Mouse (Mus musculus) thymus, postnatal 4 days (tissue): Measurements from ENCODE around the gene Bloc1s5.
A peak's percentile ranks its signal among the peaks of the same experiment; 100 is the strongest.
"Not testable (repeated sequence)": the region's sequence is repeated elsewhere in the genome, so short reads cannot be mapped to it uniquely, and the experiment has no call there.

Source experiments
- DNase-seq: peaks from one replicate; pipeline ENCODE4 v3.0.0; 2021

Bloc1s5 gene

GRCm38 (mm10) chr13:38634800-38635269 is at the start of gene Bloc1s5:
Gene Bloc1s5, minus strand, starts transcription at chr13:38635109.
- DNase-seq, result peak; percentile 98

- DNase-seq, result no peak
These were observed 37.4 kb upstream of the Bloc1s5 start for GRCm38 (mm10) chr13:38672336-38672735.

DNA sequence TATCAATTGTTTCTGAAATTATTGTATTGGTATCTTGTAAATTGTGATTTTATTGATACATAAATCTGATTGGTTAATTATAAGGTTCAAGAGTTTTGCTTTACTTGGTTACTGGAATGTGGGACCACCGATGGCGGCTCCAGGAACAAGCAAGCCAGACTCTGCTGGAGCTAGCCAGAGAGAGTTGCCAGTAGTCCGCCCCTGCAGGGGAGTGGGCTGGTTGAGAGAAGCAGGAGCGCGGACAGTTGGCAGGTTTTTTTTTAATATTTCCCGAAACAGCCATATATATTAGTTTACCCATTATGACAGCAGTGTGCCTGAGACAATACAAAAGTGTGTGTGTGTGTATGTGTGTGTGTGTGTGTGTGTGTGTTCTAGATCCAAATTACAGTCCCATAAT is 36.5 kb upstream of the Bloc1s5 start:
- not testable (repeated sequence) for DNase-seq

DNA sequence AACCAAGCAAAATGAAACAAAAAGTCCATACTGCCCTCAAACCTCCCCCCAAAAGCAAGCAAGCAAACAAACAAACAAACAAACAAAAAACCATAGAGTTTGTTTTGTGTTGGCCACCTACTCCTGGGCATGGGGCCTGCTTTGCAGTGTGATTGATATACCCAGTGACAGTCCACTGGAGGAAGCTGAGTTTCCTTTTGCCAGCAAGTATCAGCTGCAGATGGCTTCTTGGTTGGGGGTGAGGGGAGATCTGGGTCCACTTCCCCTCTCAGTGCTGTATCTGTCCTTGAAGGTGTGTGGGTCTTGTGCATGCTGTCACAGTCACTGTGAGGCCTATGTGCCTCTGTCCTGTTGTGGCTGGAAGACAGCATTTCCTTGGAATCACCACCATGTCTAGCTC is 35.1 kb upstream of the Bloc1s5 start:
- DNase-seq, result no peak

DNA sequence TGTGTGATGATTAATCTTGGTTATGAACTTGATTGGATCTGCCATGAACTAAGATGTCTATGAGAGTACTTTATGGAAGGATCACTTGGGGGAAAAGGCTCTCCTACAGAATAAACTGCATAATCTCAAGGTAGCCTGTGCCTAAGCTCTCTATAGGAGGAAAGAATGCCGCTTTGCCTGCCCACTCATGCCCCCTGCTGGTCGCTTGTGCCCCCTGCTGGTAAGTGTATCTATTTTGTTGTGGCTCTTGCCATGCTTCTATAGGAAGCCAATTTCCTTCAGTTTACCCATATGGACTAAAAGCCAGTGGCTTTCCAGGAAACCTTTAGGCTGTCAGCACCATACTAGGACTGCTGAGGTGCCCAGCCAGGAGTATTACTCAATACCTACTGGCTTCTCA is 33.6 kb upstream of the Bloc1s5 start:
- DNase-seq, result peak; percentile 77

DNA sequence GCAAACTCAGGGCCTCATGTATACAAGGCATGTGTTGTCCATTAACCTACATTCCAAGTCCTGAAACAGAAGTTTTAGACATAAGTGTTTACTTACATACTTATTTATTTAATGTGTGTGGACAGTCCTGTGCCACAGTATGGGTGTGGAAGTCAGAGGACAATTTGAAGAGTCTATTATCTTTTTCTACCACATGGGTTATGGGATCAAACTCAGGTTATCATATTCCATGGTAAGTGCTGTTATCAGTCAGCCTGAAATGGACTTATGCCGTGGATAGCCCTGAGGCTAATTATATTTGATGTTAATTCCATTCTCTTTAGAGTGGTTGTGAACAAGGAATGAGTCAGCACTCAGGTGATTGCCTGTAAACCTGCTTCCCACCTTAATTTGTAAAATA is 29.8 kb upstream of the Bloc1s5 start:
- DNase-seq, result no peak

DNA sequence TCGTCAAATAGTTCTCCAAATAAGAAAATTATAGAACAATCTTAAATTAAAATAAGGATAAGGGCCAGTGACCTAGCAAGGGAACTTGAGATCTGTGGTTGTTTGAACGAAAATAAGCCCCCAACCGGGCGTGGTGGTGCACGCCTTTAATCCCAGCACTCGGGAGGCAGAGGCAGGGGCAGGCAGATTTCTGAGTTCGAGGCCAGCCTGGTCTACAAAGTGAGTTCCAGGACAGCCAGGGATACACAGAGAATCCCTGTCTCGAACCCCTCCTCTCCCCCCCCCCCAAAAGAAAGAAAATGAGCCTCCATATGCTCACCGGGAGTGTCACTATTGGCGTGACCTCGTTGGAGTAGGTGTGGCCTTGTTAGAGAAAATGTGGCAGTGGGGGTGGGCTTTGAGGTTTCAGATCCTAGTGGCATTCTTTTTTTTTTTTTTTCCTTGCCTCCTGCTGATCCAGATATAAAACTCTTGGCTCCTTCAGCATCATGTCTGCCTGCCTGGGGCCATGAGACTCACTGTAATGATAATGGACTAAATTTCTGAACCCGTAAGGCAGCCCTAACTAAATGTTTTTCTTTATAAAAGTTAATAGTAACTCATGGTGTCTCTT is 24.7 kb upstream of the Bloc1s5 start:
- no peak for DNase-seq

DNA sequence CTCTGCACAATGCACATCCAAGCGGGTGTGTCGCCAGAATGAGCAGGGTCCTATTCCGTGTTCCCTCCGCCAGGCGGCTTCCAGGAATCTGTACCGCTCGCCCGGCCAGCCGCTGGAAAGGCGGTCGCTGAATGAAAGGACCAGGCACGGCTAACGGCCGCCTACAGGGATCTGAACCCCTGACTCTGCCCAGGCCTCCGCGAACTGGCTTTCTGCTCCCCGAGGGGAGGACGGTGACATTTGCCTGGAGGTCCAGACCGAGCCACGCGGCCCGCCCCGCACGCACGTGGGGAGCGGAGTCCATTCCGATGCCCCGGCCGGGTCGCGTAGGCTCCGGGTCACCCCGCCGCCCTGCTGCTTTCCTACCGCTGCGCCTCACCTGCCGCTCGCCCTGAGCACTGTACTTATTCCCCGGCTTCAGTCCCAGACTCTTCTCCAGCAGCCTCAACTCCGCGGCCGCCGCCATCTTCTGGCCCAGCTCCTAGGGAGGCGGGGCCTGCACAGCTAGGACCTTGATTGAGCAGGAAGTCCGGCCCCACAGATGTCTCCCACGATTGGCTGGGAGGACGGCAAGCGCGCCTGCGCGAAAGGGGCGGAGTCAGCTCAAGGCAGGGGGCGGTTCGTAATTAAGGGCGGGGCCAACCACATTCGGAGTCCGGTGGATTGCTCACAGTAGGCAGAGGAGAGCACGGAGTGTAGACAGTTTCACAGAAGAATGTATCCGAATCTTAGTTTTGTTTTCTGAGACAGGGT is 23.8 kb upstream of the Bloc1s5 start, which contains the start of gene Eef1e1:
TSS of gene Eef1e1 (minus strand) at position 531 of the 753 bp plus-strand sequence.
- peak; percentile 96 for DNase-seq

DNA sequence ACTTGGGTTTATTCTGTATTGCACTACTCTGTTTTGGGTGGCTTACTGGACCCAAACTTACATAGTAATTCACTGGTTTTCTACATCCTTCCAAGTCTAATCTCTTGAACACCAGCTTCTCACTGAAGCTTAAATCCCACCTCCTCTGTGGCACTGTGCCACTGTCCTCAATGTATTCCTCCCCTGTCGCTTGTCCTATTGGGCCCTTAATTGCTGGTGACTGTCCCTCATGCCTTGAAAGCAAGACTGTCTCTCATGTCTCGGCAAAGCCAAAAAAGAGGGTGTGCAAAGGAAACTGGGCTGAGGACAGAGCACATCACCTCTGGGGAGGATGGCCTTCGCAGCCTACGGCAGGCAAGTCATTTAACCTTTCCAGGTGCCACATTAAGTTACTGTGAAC is 23.0 kb upstream of the Bloc1s5 start:
- no peak for DNase-seq

GRCm38 (mm10) chr13:38650292-38650691 is 15.4 kb upstream of the Bloc1s5 start:
- DNase-seq, result no peak

GRCm38 (mm10) chr13:38649069-38649468 is 14.2 kb upstream of the Bloc1s5 start:
- no peak for DNase-seq

DNA sequence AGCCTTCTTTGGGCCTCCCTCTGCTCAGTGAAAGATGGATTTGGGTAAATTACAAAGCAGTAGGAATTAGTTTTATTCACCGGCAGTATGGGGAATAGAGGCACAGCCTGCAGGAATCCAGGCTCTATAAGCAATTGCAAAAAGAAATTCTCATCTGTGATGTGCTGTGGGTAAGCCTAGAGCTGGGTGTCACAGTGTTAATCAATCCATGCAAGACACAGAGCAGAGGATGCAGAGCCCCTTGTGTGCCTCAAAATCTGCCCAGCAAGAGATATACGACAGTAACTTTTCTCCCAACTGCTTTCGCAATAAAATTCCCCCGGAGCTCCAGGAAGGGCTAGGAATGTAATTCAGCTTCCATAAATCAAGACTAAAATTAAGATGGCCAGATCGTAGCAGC is 6.5 kb upstream of the Bloc1s5 start:
- DNase-seq, result no peak

- DNase-seq, result no peak
These were observed 6.1 kb upstream of the Bloc1s5 start for GRCm38 (mm10) chr13:38640961-38641360.

DNA sequence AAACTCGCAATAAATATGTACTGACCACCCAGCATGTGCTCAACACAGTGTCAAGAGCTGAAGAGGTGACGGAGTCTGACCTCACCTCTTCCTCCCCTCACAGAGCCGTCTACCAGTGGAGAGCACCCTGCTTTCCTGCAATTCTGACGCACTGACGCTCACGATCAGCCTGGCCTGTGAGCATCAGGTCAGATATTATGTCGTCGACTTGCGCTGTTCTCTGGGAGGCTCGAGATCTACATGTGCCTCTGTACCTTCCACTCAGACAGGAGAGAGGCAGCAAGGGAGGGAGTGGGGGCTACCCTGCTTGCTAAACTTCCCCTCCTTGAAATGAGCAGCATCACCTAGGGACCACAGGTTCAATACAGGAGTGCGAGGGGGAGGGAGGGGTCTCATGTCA is 3.8 kb upstream of the Bloc1s5 start:
- DNase-seq, result no peak

DNA sequence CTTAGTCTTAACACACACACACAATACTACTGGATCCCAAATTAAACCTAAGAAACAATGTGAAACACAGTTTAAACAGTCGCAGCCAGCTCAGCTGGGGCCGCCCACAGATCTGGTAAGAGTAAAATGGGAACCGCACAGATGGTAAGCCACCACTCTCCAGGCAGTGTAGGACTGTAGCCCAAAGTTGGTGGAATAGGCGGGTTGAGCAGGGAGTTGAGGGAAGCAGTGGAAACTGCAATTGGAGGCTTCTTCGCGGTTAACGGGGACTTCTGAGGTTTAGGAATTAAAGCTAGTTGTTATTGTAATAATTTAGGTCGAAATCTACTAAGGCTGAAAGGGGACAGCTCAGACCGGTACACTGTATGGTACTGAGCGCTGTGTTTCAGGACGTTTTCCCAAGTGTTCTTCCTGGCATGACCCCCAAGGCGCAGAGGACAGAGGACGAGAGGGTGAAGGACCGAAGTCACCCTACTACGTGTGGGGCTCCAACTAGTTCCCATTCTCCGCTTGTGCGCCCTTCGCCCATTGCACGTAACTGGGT is 581 bp downstream of the Bloc1s5 start:
- peak; percentile 22 for DNase-seq

GRCm38 (mm10) chr13:38633287-38634000 is 1.5 kb downstream of the Bloc1s5 start:
- DNase-seq, result no peak

DNA sequence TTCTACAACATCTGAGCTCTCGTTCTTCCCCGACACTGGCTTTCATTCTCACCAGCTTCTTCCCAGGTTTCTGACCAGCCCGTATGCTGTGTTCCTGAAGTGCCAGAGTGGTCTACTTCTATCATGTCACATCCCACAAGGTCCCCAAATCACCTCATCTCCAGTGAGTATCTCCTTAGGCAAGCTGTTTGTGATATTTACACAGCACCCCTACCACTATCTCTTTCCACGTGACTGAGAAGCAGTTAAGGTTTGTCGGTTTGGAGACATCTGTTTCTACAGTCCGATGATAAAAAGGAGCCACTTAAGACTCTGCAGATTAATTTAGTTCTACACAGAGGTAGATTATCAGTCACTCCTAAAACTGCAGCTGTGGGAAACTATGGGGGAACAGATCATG is 2.4 kb downstream of the Bloc1s5 start:
- DNase-seq, result no peak

- no peak for DNase-seq
These were observed 8.7 kb downstream of the Bloc1s5 start for GRCm38 (mm10) chr13:38626229-38626525.

GRCm38 (mm10) chr13:38625492-38626228 is 9.2 kb downstream of the Bloc1s5 start:
- DNase-seq, result peak; percentile 38

DNA sequence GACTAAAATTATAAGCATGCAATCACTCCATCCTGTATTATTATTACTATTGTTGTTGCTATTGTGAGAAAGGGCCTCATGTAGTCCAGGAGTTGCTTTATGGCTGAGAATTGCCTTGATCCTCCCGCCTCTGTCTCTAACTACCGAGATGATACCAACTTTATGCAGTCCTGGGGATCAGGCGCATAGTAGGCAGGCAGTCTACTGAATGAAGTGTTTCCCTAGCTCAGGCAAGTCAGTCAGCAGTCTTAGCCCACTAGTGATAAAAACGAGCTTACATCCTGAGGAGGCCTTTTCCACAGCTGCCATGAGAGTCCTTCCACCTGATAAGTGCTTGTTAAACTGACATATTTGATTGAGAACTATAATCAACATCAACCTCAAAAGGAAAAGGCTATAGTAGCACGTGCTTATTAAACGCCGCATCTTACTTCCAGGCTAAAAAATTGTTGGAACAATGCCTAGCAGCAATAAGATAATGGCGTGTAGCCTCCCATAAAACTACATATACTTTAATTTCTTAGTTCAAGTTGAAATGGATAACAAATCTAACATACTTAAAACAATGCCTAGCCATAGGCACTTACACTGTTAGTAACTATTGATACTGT is 10.5 kb downstream of the Bloc1s5 start:
- no peak for DNase-seq

DNA sequence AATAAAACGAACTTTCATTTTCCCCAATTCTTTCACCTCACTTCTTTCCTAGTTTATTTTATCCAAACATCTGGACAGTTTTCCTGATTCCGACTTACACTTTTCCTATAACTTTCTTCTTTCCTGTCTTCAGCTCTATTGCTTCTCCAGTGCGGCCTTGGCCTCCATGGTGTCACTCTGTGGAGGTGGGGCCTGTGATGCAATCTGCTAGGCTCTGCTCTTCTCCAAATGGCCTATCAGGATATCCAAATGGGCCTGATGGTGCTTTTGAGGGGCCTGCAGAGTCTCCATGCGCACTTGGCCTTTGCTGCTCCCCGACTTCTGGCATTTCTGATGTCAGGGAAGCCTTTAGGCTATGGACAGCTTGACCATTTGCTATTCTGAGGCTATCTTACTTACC is 11.6 kb downstream of the Bloc1s5 start:
- DNase-seq, result no peak

GRCm38 (mm10) chr13:38618001-38618630 is 16.8 kb downstream of the Bloc1s5 start:
- not testable (repeated sequence) for DNase-seq
